Mouse (Mus musculus): ENCODE data around the gene Tcf19. TPM values are rescaled to one million over a fixed set of nuclear protein-coding genes. Genes with fewer than 3 reads are reported as not detected.

Tcf19 gene
- polyA plus RNA-seq, 1 experiment from 2014 or later = 48.8 TPM

GRCm38 (mm10) chr17:35539540-35539939 lies 22.9 kb upstream of the Tcf19 start:
- DNase-seq (ENCODE audit: low spot score) (no peak), ATAC-seq (no peak)
- H3K4me3 ChIP-seq (ENCODE audit: low read depth, low read length) = no peak overlapping the region
- no peaks in the 10 kb centered on the region for H3K27me3 ChIP-seq (replicated peaks; ENCODE audit: control insufficient read depth, insufficient read depth, low read length)
- H3K4me1 ChIP-seq (ENCODE audit: control insufficient read depth, insufficient read depth, low read length) = 0 out of 2 replicates have a peak, but pooled peaks cover 2% of the 10 kb centered on the region
- 57% methylated on average over 10 of the region's 10 CpGs for WGBS
- no peaks in the 10 kb centered on the region for H3K36me3 ChIP-seq (ENCODE audit: control insufficient read depth, insufficient read depth, low read length)
- no peak overlapping the region for H3K4me2 ChIP-seq (ENCODE audit: low read length)
- no peak overlapping the region for H3K27ac ChIP-seq (ENCODE audit: low read depth, low read length)
- no peaks in the 10 kb centered on the region for H3K9me3 ChIP-seq (replicated peaks; ENCODE audit: control insufficient read depth, low read length)
- no peak overlapping the region for H3K9ac ChIP-seq (ENCODE audit: low read length)

GRCm38 (mm10) chr17:35538476-35538875 lies 21.9 kb upstream of the Tcf19 start:
- H3K4me2 ChIP-seq (ENCODE audit: low read length) = no peak overlapping the region
- H3K4me1 ChIP-seq (ENCODE audit: control insufficient read depth, insufficient read depth, low read length) = 0 out of 2 replicates have a peak, but pooled peaks cover 2% of the 10 kb centered on the region
- no peak for DNase-seq (ENCODE audit: low spot score)
- WGBS = 83% methylated on average over 1 of the region's 1 CpGs
- H3K9me3 ChIP-seq (replicated peaks; ENCODE audit: control insufficient read depth, low read length) = no peaks in the 10 kb centered on the region
- no peak for ATAC-seq
- H3K9ac ChIP-seq (ENCODE audit: low read length) = no peak overlapping the region
- no peaks in the 10 kb centered on the region for H3K36me3 ChIP-seq (ENCODE audit: control insufficient read depth, insufficient read depth, low read length)
- H3K27me3 ChIP-seq (replicated peaks; ENCODE audit: control insufficient read depth, insufficient read depth, low read length) = no peaks in the 10 kb centered on the region
- no peak overlapping the region for H3K4me3 ChIP-seq (ENCODE audit: low read depth, low read length)
- H3K27ac ChIP-seq (ENCODE audit: low read depth, low read length) = no peak overlapping the region

GRCm38 (mm10) chr17:35537421-35537820 lies 20.8 kb upstream of the Tcf19 start:
- Histone ChIP-seq H3K4me1 (ENCODE audit: control insufficient read depth, insufficient read depth, low read length) (no peaks in the 10 kb centered on the region), H3K36me3 (ENCODE audit: control insufficient read depth, insufficient read depth, low read length) (no peaks in the 10 kb centered on the region), H3K9ac (ENCODE audit: low read length) (no peak overlapping the region), H3K9me3 (replicated peaks; ENCODE audit: control insufficient read depth, low read length) (no peaks in the 10 kb centered on the region), H3K4me2 (ENCODE audit: low read length) (no peak overlapping the region), H3K4me3 (ENCODE audit: low read depth, low read length) (no peak overlapping the region), H3K27ac (ENCODE audit: low read depth, low read length) (no peak overlapping the region), H3K27me3 (replicated peaks; ENCODE audit: control insufficient read depth, insufficient read depth, low read length) (no peaks in the 10 kb centered on the region)
- ATAC-seq (no peak), DNase-seq (ENCODE audit: low spot score) (no peak)
- WGBS = 86% methylated on average over 4 of the region's 4 CpGs

GRCm38 (mm10) chr17:35534343-35534742 lies 17.7 kb upstream of the Tcf19 start:
- no peaks in the 10 kb centered on the region for H3K4me1 ChIP-seq (ENCODE audit: control insufficient read depth, insufficient read depth, low read length)
- H3K27me3 ChIP-seq (replicated peaks; ENCODE audit: control insufficient read depth, insufficient read depth, low read length) = no peaks in the 10 kb centered on the region
- H3K36me3 ChIP-seq (ENCODE audit: control insufficient read depth, insufficient read depth, low read length) = peaks cover 12% of the 10 kb centered on the region; the same call in 1 of the 2 replicates
- 12% methylated on average over 6 of the region's 6 CpGs for WGBS
- no peak overlapping the region for H3K27ac ChIP-seq (ENCODE audit: low read depth, low read length)
- no peaks in the 10 kb centered on the region for H3K9me3 ChIP-seq (replicated peaks; ENCODE audit: control insufficient read depth, low read length)
- peak; percentile 69; the same call in 1 of the 2 replicates for ATAC-seq
- no peak overlapping the region for H3K9ac ChIP-seq (ENCODE audit: low read length)
- DNase-seq (ENCODE audit: low spot score) = peak; percentile 86
- H3K4me3 ChIP-seq (ENCODE audit: low read depth, low read length) = no peak overlapping the region
- H3K4me2 ChIP-seq (ENCODE audit: low read length) = no peak overlapping the region

- Histone ChIP-seq H3K27ac (ENCODE audit: low read depth, low read length) (no peak within 1 kb of the TSS), H3K4me1 (ENCODE audit: control insufficient read depth, insufficient read depth, low read length) (no peaks in the 10 kb centered on the region), H3K4me3 (ENCODE audit: low read depth, low read length) (no peak within 1 kb of the TSS), H3K36me3 (ENCODE audit: control insufficient read depth, insufficient read depth, low read length) (peaks cover 17% of the 10 kb centered on the region), H3K9ac (ENCODE audit: low read length) (no peak within 1 kb of the TSS), H3K4me2 (ENCODE audit: low read length) (no peak within 1 kb of the TSS), H3K27me3 (replicated peaks; ENCODE audit: control insufficient read depth, insufficient read depth, low read length) (no peaks in the 10 kb centered on the region), H3K9me3 (replicated peaks; ENCODE audit: control insufficient read depth, low read length) (no peaks in the 10 kb centered on the region)
- ATAC-seq (no peak), DNase-seq (ENCODE audit: low spot score) (no peak)
- WGBS = 53% methylated on average over 7 of the region's 7 CpGs
Measured at GRCm38 (mm10) chr17:35532901-35533300, 16.3 kb upstream of the Tcf19 start, which contains the start of gene Psors1c2. TSS of gene Psors1c2 (plus strand) at chr17:35533201.

- no peaks in the 10 kb centered on the region for H3K9me3 ChIP-seq (replicated peaks; ENCODE audit: control insufficient read depth, low read length)
- H3K27ac ChIP-seq (ENCODE audit: low read depth, low read length) = no peak overlapping the region
- H3K9ac ChIP-seq (ENCODE audit: low read length) = no peak overlapping the region
- H3K36me3 ChIP-seq (ENCODE audit: control insufficient read depth, insufficient read depth, low read length) = peaks cover 17% of the 10 kb centered on the region
- no peak for DNase-seq (ENCODE audit: low spot score)
- no peaks in the 10 kb centered on the region for H3K4me1 ChIP-seq (ENCODE audit: control insufficient read depth, insufficient read depth, low read length)
- no peak overlapping the region for H3K4me3 ChIP-seq (ENCODE audit: low read depth, low read length)
- no peaks in the 10 kb centered on the region for H3K27me3 ChIP-seq (replicated peaks; ENCODE audit: control insufficient read depth, insufficient read depth, low read length)
- WGBS = 14% methylated on average over 3 of the region's 3 CpGs
- ATAC-seq = no peak
- H3K4me2 ChIP-seq (ENCODE audit: low read length) = no peak overlapping the region
Measured at GRCm38 (mm10) chr17:35532360-35532759, 15.7 kb upstream of the Tcf19 start.

GRCm38 (mm10) chr17:35526644-35527043 lies 10.0 kb upstream of the Tcf19 start:
- no peak overlapping the region for H3K4me2 ChIP-seq (ENCODE audit: low read length)
- DNase-seq (ENCODE audit: low spot score) = no peak

GRCm38 (mm10) chr17:35524354-35524753 lies 7.7 kb upstream of the Tcf19 start:
- WGBS = 82% methylated on average over 9 of the region's 9 CpGs
- no peaks in the 10 kb centered on the region for H3K4me1 ChIP-seq (ENCODE audit: control insufficient read depth, insufficient read depth, low read length)
- peaks cover 19% of the 10 kb centered on the region for H3K36me3 ChIP-seq (ENCODE audit: control insufficient read depth, insufficient read depth, low read length)
- DNase-seq (ENCODE audit: low spot score) = no peak
- H3K9me3 ChIP-seq (replicated peaks; ENCODE audit: control insufficient read depth, low read length) = no peaks in the 10 kb centered on the region
- no peaks in the 10 kb centered on the region for H3K27me3 ChIP-seq (replicated peaks; ENCODE audit: control insufficient read depth, insufficient read depth, low read length)
- ATAC-seq = no peak
- H3K27ac ChIP-seq (ENCODE audit: low read depth, low read length) = no peak overlapping the region
- H3K9ac ChIP-seq (ENCODE audit: low read length) = no peak overlapping the region
- H3K4me3 ChIP-seq (ENCODE audit: low read depth, low read length) = no peak overlapping the region
- H3K4me2 ChIP-seq (ENCODE audit: low read length) = no peak overlapping the region

More at GRCm38 (mm10) chr17:35526644-35527043, 10.0 kb upstream of the Tcf19 start:
- WGBS = 81% methylated on average over 8 of the region's 8 CpGs
- Histone ChIP-seq H3K27ac (ENCODE audit: low read depth, low read length) (no peak overlapping the region), H3K9me3 (replicated peaks; ENCODE audit: control insufficient read depth, low read length) (no peaks in the 10 kb centered on the region), H3K9ac (ENCODE audit: low read length) (no peak overlapping the region), H3K36me3 (ENCODE audit: control insufficient read depth, insufficient read depth, low read length) (peaks cover 31% of the 10 kb centered on the region), H3K4me3 (ENCODE audit: low read depth, low read length) (no peak overlapping the region), H3K4me1 (ENCODE audit: control insufficient read depth, insufficient read depth, low read length) (no peaks in the 10 kb centered on the region), H3K27me3 (replicated peaks; ENCODE audit: control insufficient read depth, insufficient read depth, low read length) (no peaks in the 10 kb centered on the region)
- no peak for ATAC-seq

- no peaks in the 10 kb centered on the region for H3K27me3 ChIP-seq (replicated peaks; ENCODE audit: control insufficient read depth, insufficient read depth, low read length)
- H3K9me3 ChIP-seq (replicated peaks; ENCODE audit: control insufficient read depth, low read length) = no peaks in the 10 kb centered on the region
- no peak for DNase-seq (ENCODE audit: low spot score)
- ATAC-seq = no peak
- H3K9ac ChIP-seq (ENCODE audit: low read length) = peak overlapping the region; percentile 61
- 8% methylated on average over 12 of the region's 12 CpGs for WGBS
- peaks cover 14% of the 10 kb centered on the region; the same call in 1 of the 2 replicates for H3K4me1 ChIP-seq (ENCODE audit: control insufficient read depth, insufficient read depth, low read length)
- peak overlapping the region; percentile 43 for H3K4me3 ChIP-seq (ENCODE audit: low read depth, low read length)
- no peaks in the 10 kb centered on the region; the same call in 1 of the 2 replicates for H3K36me3 ChIP-seq (ENCODE audit: control insufficient read depth, insufficient read depth, low read length)
- H3K27ac ChIP-seq (ENCODE audit: low read depth, low read length) = no peak overlapping the region; the same call in 1 of the 2 replicates
- H3K4me2 ChIP-seq (ENCODE audit: low read length) = peak overlapping the region; percentile 79
Measured at GRCm38 (mm10) chr17:35517526-35517925, 902 bp upstream of the Tcf19 start.

All from forebrain, embryonic 14.5 days (tissue).